Mouse (Mus musculus) olfactory bulb, adult 2 months (tissue): ENCODE data around the gene Negr1.

Experiments used
- CTCF ChIP-seq: fragments of 200-500 bp; IDR thresholded peaks from 2 replicates; pipeline ENCODE4 v1.5.1; 2012; ENCODE audit warnings: low read depth, mild to moderate bottlenecking, low read length, moderate library complexity; ENCODE audit not compliant: insufficient read depth
- POLR2A ChIP-seq: fragments of 200-500 bp; IDR thresholded peaks from 2 replicates; pipeline ENCODE4 v1.6.1; 2012; ENCODE audit warnings: mild to moderate bottlenecking, low read depth, low read length, moderate library complexity; ENCODE audit not compliant: insufficient read depth

GRCm38 (mm10) chr3:156903925-156904576 lies 342.5 kb downstream of the Negr1 start:
- TF ChIP-seq CTCF (no peak), POLR2A (no peak)
